Mouse (Mus musculus): ENCODE measurements around the gene Apol7e. TPM values are rescaled to one million over a fixed set of nuclear protein-coding genes. Genes with fewer than 3 reads are reported as not detected.
"Not testable (repeated sequence)": the region's sequence is repeated elsewhere in the genome, so short reads cannot be mapped to it uniquely, and the experiment has no call there.

Apol7e gene
- polyA plus RNA-seq, 1 experiment from 2014 or later: not detected

DNA sequence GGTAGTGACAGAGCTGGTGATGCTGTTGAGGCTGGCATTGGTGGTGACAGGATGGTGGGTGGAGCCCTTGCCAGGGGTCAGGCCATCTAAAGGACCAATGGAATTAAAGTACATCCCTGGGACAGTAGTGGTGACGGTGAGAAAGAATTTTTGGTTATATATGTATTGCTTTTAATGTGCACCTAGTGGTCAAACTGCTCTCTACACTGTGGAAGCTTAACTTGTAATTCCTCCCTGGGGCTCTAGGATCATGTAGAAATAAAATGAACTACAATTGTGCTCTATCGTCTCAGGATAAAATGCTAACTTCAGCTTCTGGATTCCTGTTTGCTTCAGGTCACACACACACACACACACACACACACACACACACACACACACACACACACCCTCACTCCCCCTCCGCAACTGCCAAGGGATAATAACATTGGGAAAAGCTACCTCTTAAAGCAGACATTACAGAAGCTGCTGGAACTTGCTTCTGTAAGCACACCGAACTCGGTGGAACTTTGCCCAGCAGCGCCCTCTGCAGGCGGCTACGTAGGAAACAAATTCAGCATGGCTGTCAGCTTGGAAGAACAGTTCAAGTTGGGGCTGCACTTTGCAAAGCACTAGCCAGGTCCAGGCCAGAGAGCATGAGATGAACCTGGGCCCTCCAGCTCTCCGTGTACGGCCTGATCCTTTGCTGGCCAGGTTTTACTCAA is 25.7 kb downstream of the Apol7e start:
- H3K27ac ChIP-seq; H3K36me3 ChIP-seq; H3K9ac ChIP-seq; H3K9me3 ChIP-seq (replicated peaks); H3K4me2 ChIP-seq; ATAC-seq (replicated peaks; ENCODE audit: low FRiP score); H3K4me3 ChIP-seq (replicated peaks); H3K27me3 ChIP-seq; H3K4me1 ChIP-seq: not testable (repeated sequence)
- WGBS: 20% methylated on average over 2 of the region's 10 CpGs

DNA sequence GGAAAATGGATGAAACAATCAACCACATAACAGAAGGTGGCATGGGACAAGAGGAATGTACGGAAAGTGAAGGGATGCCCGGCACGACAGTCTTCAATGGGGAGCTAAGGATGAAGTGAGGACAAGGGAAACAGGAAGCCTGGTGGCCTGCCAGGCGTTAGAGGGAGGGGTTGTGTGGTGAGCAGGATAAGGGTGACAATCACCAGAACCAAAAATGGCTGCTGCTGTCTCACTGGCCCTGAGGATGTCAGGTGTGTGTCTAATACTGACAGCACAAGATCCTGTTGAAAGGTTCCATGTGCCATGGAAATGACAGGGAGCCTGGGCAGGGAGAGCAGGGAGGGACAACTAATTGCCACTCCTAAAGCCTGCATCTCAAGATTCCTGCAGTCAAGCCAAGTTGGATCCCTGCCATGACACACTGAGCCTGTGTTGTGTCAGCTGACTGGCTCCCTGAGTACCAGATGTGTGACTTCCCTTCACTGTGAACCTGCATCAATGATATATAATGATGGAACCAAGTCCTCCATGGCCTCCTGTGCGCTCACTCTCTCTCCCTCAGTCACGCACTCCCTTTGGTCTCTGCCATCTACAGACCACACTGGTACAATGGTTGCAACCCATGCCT is 26.9 kb downstream of the Apol7e start:
- ATAC-seq (replicated peaks; ENCODE audit: low FRiP score); H3K27ac ChIP-seq; H3K9ac ChIP-seq; H3K4me1 ChIP-seq; H3K27me3 ChIP-seq; H3K36me3 ChIP-seq; H3K4me3 ChIP-seq (replicated peaks); H3K9me3 ChIP-seq (replicated peaks); H3K4me2 ChIP-seq: not testable (repeated sequence)
- WGBS: 75% methylated on average over 6 of the region's 6 CpGs

GRCm38 (mm10) chr15:77727139-77727538 is 28.5 kb downstream of the Apol7e start:
- H3K4me1 ChIP-seq; H3K36me3 ChIP-seq; H3K9ac ChIP-seq; H3K4me2 ChIP-seq; H3K4me3 ChIP-seq (replicated peaks); H3K27ac ChIP-seq; H3K27me3 ChIP-seq; H3K9me3 ChIP-seq (replicated peaks): not testable (repeated sequence)
- 0 out of 2 replicates have a peak, but pooled peaks have one; percentile 18 for ATAC-seq (replicated peaks; ENCODE audit: low FRiP score)
- WGBS: 4% methylated on average over 3 of the region's 3 CpGs

DNA sequence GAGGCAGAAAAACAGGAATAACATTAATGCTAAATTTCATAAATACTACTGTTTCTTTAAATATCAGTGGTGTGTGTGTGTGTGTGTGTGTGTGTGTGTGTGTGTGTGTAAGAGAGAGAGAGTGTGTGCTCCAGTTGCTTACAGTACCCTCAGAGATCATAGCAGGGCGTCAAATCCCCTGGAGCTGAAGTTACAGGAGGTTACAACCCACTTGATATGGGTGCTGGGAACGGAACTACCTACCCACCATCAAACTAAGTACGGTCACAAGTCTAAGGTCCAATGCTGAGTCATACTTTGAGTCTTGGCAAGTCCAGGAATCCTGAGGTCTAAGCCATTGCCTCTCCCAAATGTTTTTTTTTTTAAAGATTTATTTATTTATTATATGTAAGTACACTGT is 29.1 kb downstream of the Apol7e start:
- not testable (repeated sequence) for H3K27ac ChIP-seq; H3K27me3 ChIP-seq; H3K36me3 ChIP-seq; ATAC-seq (replicated peaks; ENCODE audit: low FRiP score); H3K4me3 ChIP-seq (replicated peaks); H3K9me3 ChIP-seq (replicated peaks); H3K4me2 ChIP-seq; H3K4me1 ChIP-seq; H3K9ac ChIP-seq
- WGBS: 89% methylated on average over 3 of the region's 3 CpGs

DNA sequence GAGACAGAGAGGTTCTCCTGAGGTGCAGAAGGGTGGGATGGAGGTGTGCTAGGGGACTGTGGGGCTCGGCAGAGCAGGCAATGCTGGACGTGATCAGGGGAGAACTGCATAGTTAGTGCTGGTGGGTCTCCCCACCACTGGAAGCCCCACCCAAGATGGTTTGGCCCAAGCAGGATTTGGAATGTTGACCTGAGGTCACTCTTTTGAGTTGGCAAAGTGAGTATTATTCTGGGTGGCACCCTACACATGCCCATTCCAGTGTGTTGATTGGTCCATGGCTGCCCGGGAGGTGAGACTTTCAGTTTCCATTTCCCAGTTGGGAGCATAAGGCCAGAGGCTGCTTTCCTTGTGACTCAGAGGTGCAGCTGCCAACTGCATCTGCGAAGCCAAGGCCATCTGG is 30.1 kb downstream of the Apol7e start, which contains the start of gene Apol9b:
TSS of gene Apol9b (plus strand) at position 301 of the 400 bp plus-strand sequence.
- 70% methylated on average over 1 of the region's 4 CpGs for WGBS
- H3K9ac ChIP-seq; H3K27ac ChIP-seq; H3K4me3 ChIP-seq (replicated peaks); H3K27me3 ChIP-seq; H3K4me1 ChIP-seq; ATAC-seq (replicated peaks; ENCODE audit: low FRiP score); H3K4me2 ChIP-seq; H3K36me3 ChIP-seq; H3K9me3 ChIP-seq (replicated peaks): not testable (repeated sequence)

DNA sequence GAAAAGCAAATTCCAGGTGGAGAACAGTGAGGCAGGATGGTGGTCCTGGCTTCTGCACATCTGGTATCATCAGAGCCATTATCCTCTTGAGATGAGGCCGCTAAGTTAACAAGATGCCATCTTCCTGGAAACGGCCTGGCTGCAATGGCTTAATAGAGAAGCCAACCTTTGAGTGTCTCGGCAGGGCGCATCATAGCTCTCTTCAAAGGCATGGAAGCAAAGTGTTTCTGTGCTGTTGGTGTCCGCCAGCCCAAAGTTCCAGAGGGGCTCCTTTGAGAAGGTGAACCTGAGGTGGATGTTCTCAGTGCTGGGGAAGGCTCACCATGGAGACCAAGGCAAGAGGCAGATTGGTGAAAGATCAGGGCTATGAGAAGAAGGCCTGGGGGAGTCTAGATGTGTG is 32.9 kb downstream of the Apol7e start:
- Histone ChIP-seq H3K4me1 (no peaks in the 10 kb centered on the region), H3K27me3 (no peaks in the 10 kb centered on the region), H3K4me2 (no peak overlapping the region), H3K9me3 (replicated peaks) (no peaks in the 10 kb centered on the region), H3K9ac (no peak overlapping the region), H3K4me3 (replicated peaks) (no peak overlapping the region), H3K36me3 (no peaks in the 10 kb centered on the region), H3K27ac (no peak overlapping the region)
- 89% methylated on average over 5 of the region's 5 CpGs for WGBS
- ATAC-seq (replicated peaks; ENCODE audit: low FRiP score): no peak

GRCm38 (mm10) chr15:77732851-77733250 is 34.2 kb downstream of the Apol7e start:
- not testable (repeated sequence) for H3K4me2 ChIP-seq; H3K4me3 ChIP-seq (replicated peaks); H3K4me1 ChIP-seq; H3K36me3 ChIP-seq; H3K27me3 ChIP-seq; H3K9ac ChIP-seq; H3K27ac ChIP-seq; ATAC-seq (replicated peaks; ENCODE audit: low FRiP score); H3K9me3 ChIP-seq (replicated peaks)
- WGBS: 76% methylated on average over 10 of the region's 10 CpGs

DNA sequence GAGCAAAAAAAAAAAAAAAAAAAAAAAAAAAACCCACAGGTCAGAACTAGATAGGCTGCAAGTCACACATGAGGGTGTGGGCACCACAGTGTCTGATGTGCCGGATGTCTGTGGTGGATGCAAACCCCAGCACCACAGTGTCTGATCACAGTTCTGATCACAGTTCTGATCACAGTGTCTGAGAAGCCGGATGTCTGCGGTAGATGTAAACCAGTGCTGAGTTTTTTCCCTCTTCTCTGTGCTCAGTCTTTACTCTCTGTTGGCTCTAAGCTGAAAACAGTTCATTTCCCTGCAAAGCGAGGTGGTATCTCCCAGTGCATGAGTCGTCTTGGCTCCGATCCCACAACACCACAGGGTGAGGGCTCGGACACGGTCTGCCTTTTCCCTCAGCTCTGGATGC is 34.7 kb downstream of the Apol7e start:
- ATAC-seq (replicated peaks; ENCODE audit: low FRiP score); H3K9ac ChIP-seq; H3K27ac ChIP-seq; H3K4me2 ChIP-seq; H3K4me3 ChIP-seq (replicated peaks); H3K9me3 ChIP-seq (replicated peaks); H3K27me3 ChIP-seq; H3K4me1 ChIP-seq; H3K36me3 ChIP-seq: not testable (repeated sequence)
- 81% methylated on average over 8 of the region's 8 CpGs for WGBS

DNA sequence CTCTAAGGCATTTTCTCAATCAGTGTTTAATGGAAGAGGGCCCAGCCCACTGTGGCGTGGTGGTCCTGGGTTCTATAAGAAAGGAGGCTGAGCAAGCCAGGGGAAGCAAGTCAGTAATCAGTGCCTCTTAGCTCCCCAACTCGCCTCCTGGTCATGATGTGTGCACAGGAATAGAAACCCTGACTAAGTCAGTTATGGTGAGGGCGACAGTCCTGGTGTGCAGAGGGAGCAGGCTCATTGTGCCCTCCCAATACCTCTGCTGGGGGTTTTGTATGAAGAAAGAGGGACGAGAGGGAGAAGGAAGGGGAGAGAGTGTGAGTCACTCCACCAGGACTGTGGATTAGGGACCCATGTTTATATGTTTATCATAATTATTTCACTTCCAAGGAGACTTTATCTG is 35.2 kb downstream of the Apol7e start:
- H3K36me3 ChIP-seq; H3K27ac ChIP-seq; H3K9ac ChIP-seq; H3K4me2 ChIP-seq; H3K4me3 ChIP-seq (replicated peaks); H3K9me3 ChIP-seq (replicated peaks); ATAC-seq (replicated peaks; ENCODE audit: low FRiP score); H3K4me1 ChIP-seq; H3K27me3 ChIP-seq: not testable (repeated sequence)
- 73% methylated on average over 4 of the region's 4 CpGs for WGBS

- Histone ChIP-seq H3K9ac (no peak overlapping the region), H3K27me3 (no peaks in the 10 kb centered on the region), H3K9me3 (replicated peaks) (no peaks in the 10 kb centered on the region), H3K4me1 (no peaks in the 10 kb centered on the region), H3K4me2 (no peak overlapping the region), H3K36me3 (no peaks in the 10 kb centered on the region), H3K27ac (no peak overlapping the region), H3K4me3 (replicated peaks) (no peak overlapping the region)
- whole genome bisulfite sequencing: 74% methylated on average over 9 of the region's 9 CpGs
- ATAC-seq (replicated peaks; ENCODE audit: low FRiP score): no peak
Measured at GRCm38 (mm10) chr15:77740511-77741297, 42.0 kb downstream of the Apol7e start.

GRCm38 (mm10) chr15:77741556-77741955 is 42.9 kb downstream of the Apol7e start:
- H3K27me3 ChIP-seq; ATAC-seq (replicated peaks; ENCODE audit: low FRiP score); H3K4me1 ChIP-seq; H3K36me3 ChIP-seq; H3K9me3 ChIP-seq (replicated peaks); H3K4me3 ChIP-seq (replicated peaks); H3K9ac ChIP-seq; H3K4me2 ChIP-seq; H3K27ac ChIP-seq: not testable (repeated sequence)
- WGBS: 87% methylated on average over 6 of the region's 6 CpGs

DNA sequence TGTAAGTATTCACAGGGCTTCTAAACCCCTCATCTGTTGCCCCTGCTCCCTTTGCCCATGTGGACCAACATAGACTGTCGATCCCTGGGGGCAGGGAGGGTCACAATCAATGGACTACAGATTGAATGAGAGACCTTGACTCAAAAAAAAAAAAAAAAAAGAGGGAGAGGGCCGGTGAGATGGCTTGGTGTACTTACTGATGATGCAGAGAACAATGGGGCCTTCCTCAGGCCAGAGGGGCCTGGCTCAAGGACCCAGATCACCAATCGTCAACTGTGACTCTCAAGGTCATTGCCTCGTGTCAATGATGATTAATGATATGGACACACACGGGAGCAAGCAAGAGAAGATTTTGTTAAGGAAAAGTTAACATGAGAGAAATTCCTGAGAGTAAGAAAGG is 46.0 kb downstream of the Apol7e start:
- H3K9ac ChIP-seq: no peak overlapping the region
- H3K4me2 ChIP-seq: no peak overlapping the region

More for the DNA sequence above, 46.0 kb downstream of the Apol7e start:
- H3K36me3 ChIP-seq: no peaks in the 10 kb centered on the region
- no peaks in the 10 kb centered on the region for H3K27me3 ChIP-seq
- ATAC-seq (replicated peaks; ENCODE audit: low FRiP score): no peak
- no peak overlapping the region for H3K27ac ChIP-seq
- WGBS: 28% methylated on average over 5 of the region's 5 CpGs
- no peaks in the 10 kb centered on the region for H3K9me3 ChIP-seq (replicated peaks)
- no peaks in the 10 kb centered on the region for H3K4me1 ChIP-seq
- no peak overlapping the region for H3K4me3 ChIP-seq (replicated peaks)
